Mouse (Mus musculus): ENCODE results near the gene Pcnt.

- TF ChIP-seq CTCF (IDR thresholded peaks at IDR 0.05; ENCODE audit: control insufficient read depth, insufficient read depth, insufficient replicate concordance, low read depth, low read length) (no peak), POLR2A (IDR thresholded peaks at IDR 0.05; ENCODE audit: control insufficient read depth, low read depth, low read length) (no peak)
Measured at GRCm38 (mm10) chr10:76481480-76481879, 38.9 kb upstream of the Pcnt start.

Data from testis, adult 2 months (tissue).